Mouse (Mus musculus) myocyte (in vitro differentiated cells): ENCODE measurements around the gene Trappc13.

ENCODE experiments used
- CEBPB ChIP-seq: IDR thresholded peaks from 2 replicates; pipeline ENCODE4 v1.6.1; 2011; ENCODE audit warnings: mild to moderate bottlenecking, moderate library complexity; ENCODE audit not compliant: poor library complexity, insufficient read depth, severe bottlenecking
- E2F4 ChIP-seq: IDR thresholded peaks from one replicate; pipeline ENCODE4 v1.6.1; 2011; ENCODE audit warnings: mild to moderate bottlenecking, control low read depth, moderate library complexity; ENCODE audit not compliant: insufficient read depth
- MAX ChIP-seq: IDR thresholded peaks from one replicate; pipeline ENCODE4 v1.6.1; 2011; ENCODE audit warnings: low read depth, mild to moderate bottlenecking, control low read depth
- MYOD1 ChIP-seq, 3 experiments: IDR thresholded peaks; one replicate each; pipeline ENCODE4 v1.6.1; 2011; ENCODE audit warnings: control low read depth in 2 of 3, low read depth in 2 of 3, mild to moderate bottlenecking in 2 of 3, moderate library complexity in 1 of 3; ENCODE audit not compliant: insufficient read length in 2 of 3, control insufficient read depth in 1 of 3
- MYOG ChIP-seq, 3 experiments: IDR thresholded peaks; one replicate each; pipeline ENCODE4 v1.6.1; 2011; ENCODE audit warnings: control low read depth in 2 of 3, low read depth in 2 of 3, mild to moderate bottlenecking in 2 of 3; ENCODE audit not compliant: insufficient read length in 2 of 3, control insufficient read depth in 1 of 3, insufficient read depth in 1 of 3
- POLR2A ChIP-seq: IDR thresholded peaks from one replicate; pipeline ENCODE4 v1.6.1; 2011; ENCODE audit warnings: low read depth, mild to moderate bottlenecking, control low read depth, moderate library complexity; ENCODE audit not compliant: insufficient read length
- POLR2AphosphoS2 ChIP-seq: IDR thresholded peaks from one replicate; pipeline ENCODE4 v1.6.1; 2011; ENCODE audit warnings: low read depth, control low read depth; ENCODE audit not compliant: insufficient read length
- SRF ChIP-seq: IDR thresholded peaks from one replicate; pipeline ENCODE4 v1.6.1; 2011; ENCODE audit warnings: low read depth; ENCODE audit not compliant: control insufficient read depth, insufficient read length
- TCF12 ChIP-seq: IDR thresholded peaks from one replicate; pipeline ENCODE4 v1.6.1; 2011; ENCODE audit warnings: mild to moderate bottlenecking, control low read depth; ENCODE audit not compliant: poor library complexity, insufficient read depth, severe bottlenecking
- TCF3 ChIP-seq: IDR thresholded peaks from one replicate; pipeline ENCODE4 v1.6.1; 2011; ENCODE audit warnings: low read depth, control low read depth; ENCODE audit not compliant: insufficient read length
- USF1 ChIP-seq: IDR thresholded peaks from one replicate; pipeline ENCODE4 v1.6.1; 2011; ENCODE audit warnings: low read depth, mild to moderate bottlenecking, control low read depth, moderate library complexity

- TF ChIP-seq POLR2AphosphoS2 (no peak), MAX (no peak), CEBPB (no peak), E2F4 (no peak), POLR2A (no peak), USF1 (no peak), MYOG (IDR thresholded peaks at IDR 0.05; ENCODE audit: control insufficient read depth in 1 of 3, insufficient read depth in 1 of 3, insufficient read length in 2 of 3, low read depth in 2 of 3) (no peak), TCF12 (no peak), TCF3 (no peak), MYOD1 (IDR thresholded peaks at IDR 0.05; ENCODE audit: control insufficient read depth in 1 of 3, insufficient read length in 2 of 3, low read depth in 2 of 3) (no peak), SRF (no peak)
Measured at GRCm38 (mm10) chr13:104110526-104110925, 67.7 kb downstream of the Trappc13 start.
